Mouse (Mus musculus) kidney, postnatal 0 days (tissue): ENCODE results near the gene Ece2. TPM values are rescaled to one million over a fixed set of nuclear protein-coding genes. Genes with fewer than 3 reads are reported as not detected.
A peak's percentile ranks its signal among the peaks of the same experiment; 100 is the strongest.

Source experiments
- ATAC-seq: fragments of 200-750 bp; cut with Nextera tagmentation; replicated peaks from 2 replicates; pipeline ENCODE4 v1.8.0; 2017; ENCODE audit warnings: low read depth, moderate number of reproducible peaks, moderate TSS enrichment, moderate library complexity; ENCODE audit not compliant: low FRiP score
- DNase-seq: peaks from one replicate; pipeline ENCODE4 v3.0.0-alpha.2; 2016; ENCODE audit warnings: low spot score
- H3K27ac ChIP-seq: fragments of 300-500 bp; sonication (generic); 2 replicates; pipeline ENCODE4 v1.5.1; 2014; ENCODE audit warnings: mild to moderate bottlenecking
- H3K27me3 ChIP-seq: fragments of 300-500 bp; sonication (generic); 2 replicates; pipeline ENCODE4 v1.6.1; 2014; ENCODE audit warnings: low read length, mixed read lengths; ENCODE audit not compliant: insufficient read depth
- H3K36me3 ChIP-seq: fragments of 300-500 bp; sonication (generic); 2 replicates; pipeline ENCODE4 v1.6.1; 2014; ENCODE audit warnings: low read length, mixed read lengths; ENCODE audit not compliant: insufficient read depth
- H3K4me1 ChIP-seq: fragments of 300-500 bp; sonication (generic); replicated peaks from 2 replicates; pipeline ENCODE4 v1.6.1; 2014; ENCODE audit warnings: antibody characterized with exemption, low read length, mixed read lengths; ENCODE audit not compliant: insufficient read depth
- H3K4me2 ChIP-seq: fragments of 300-500 bp; sonication (generic); 2 replicates; pipeline ENCODE4 v1.6.1; 2014; ENCODE audit warnings: mild to moderate bottlenecking, low read length, moderate library complexity, mixed read lengths
- H3K4me3 ChIP-seq: fragments of 300-500 bp; sonication (generic); replicated peaks from 2 replicates; pipeline ENCODE4 v1.5.1; 2014; ENCODE audit warnings: low read depth, low read length
- H3K9ac ChIP-seq: fragments of 300-500 bp; sonication (generic); 2 replicates; pipeline ENCODE4 v1.6.1; 2014; ENCODE audit warnings: low read depth, low read length
- H3K9me3 ChIP-seq: fragments of 300-500 bp; sonication (generic); replicated peaks from 2 replicates; pipeline ENCODE4 v1.6.1; 2016; ENCODE audit warnings: low read length, inconsistent platforms, mixed read lengths
- CTCF ChIP-seq: IDR thresholded peaks from 2 replicates; pipeline ENCODE4 v1.5.1; 2016; ENCODE audit warnings: antibody characterized with exemption, low read depth, mild to moderate bottlenecking, moderate library complexity
- WGBS: fragments of 180-500 bp; shearing (Covaris S2); extraction: QIAGEN DNeasy Blood & Tissue Kit; methylation state at CpG from one replicate; pipeline ENCODE4 v1.1.7; 2014; 5-methylcytosine and 5-hydroxymethylcytosine counted together
- polyA plus RNA-seq: library from polyadenylated mRNA; unstranded; fragments of >200 nt; fragmentation: Nextera tagmentation; extraction: Ambion mirVana; gene quantifications from 2 replicates; pipeline ENCODE4 v1.2.1, GENCODE M21; 2015

The Ece2 gene
- 1.2 and 1.6 TPM in 2 replicates for polyA plus RNA-seq

GRCm38 (mm10) chr16:20629731-20630634 lies at the start of gene Ece2:
TSS of gene Ece2 (plus strand) at chr16:20629828.
- ATAC-seq (no peak), DNase-seq (peak; percentile 26)
- Histone ChIP-seq H3K4me1 (no peaks in the 10 kb centered on the region), H3K36me3 (no peaks in the 10 kb centered on the region), H3K4me3 (peak within 1 kb of the TSS; percentile 48), H3K9me3 (no peaks in the 10 kb centered on the region), H3K9ac (peak within 1 kb of the TSS; percentile 52; the same call in 1 of the 2 replicates), H3K4me2 (peak within 1 kb of the TSS; percentile 94), H3K27ac (no peak within 1 kb of the TSS), H3K27me3 (peaks cover 7% of the 10 kb centered on the region; the same call in 1 of the 2 replicates)
- TF ChIP-seq CTCF = no peak
- 10% methylated on average over 51 of the region's 54 CpGs for WGBS

GRCm38 (mm10) chr16:20589366-20589938 lies 40.2 kb upstream of the Ece2 start, which contains the start of gene Vwa5b2:
TSS of gene Vwa5b2 (plus strand) at chr16:20589471.
- peak within 1 kb of the TSS; percentile 37; the same call in 1 of the 2 replicates for H3K9ac ChIP-seq
- H3K27me3 ChIP-seq = peaks cover 34% of the 10 kb centered on the region
- 0% methylated on average over 22 of the region's 24 CpGs for WGBS
- ATAC-seq (peak; percentile 75), DNase-seq (peak; percentile 8)
- peak within 1 kb of the TSS; percentile 91 for H3K4me2 ChIP-seq
- no peaks in the 10 kb centered on the region for H3K9me3 ChIP-seq
- H3K36me3 ChIP-seq = no peaks in the 10 kb centered on the region
- H3K4me3 ChIP-seq = peak within 1 kb of the TSS; percentile 48
- TF ChIP-seq CTCF = no peak
- peaks cover 17% of the 10 kb centered on the region for H3K4me1 ChIP-seq
- no peak within 1 kb of the TSS for H3K27ac ChIP-seq

GRCm38 (mm10) chr16:20589939-20590679 lies 39.5 kb upstream of the Ece2 start:
- Histone ChIP-seq H3K27ac (no peak overlapping the region), H3K4me3 (peak overlapping the region; percentile 48), H3K27me3 (peaks cover 34% of the 10 kb centered on the region), H3K4me2 (peak overlapping the region; percentile 91), H3K9ac (peak overlapping the region; percentile 37; the same call in 1 of the 2 replicates), H3K4me1 (peaks cover 17% of the 10 kb centered on the region), H3K9me3 (no peaks in the 10 kb centered on the region), H3K36me3 (no peaks in the 10 kb centered on the region)
- DNase-seq (peak; percentile 38), ATAC-seq (peak; percentile 62)
- 0% methylated on average over 35 of the region's 39 CpGs for WGBS
- no peak for TF ChIP-seq CTCF

GRCm38 (mm10) chr16:20590680-20591038 lies 39.0 kb upstream of the Ece2 start:
- TF ChIP-seq CTCF = no peak
- H3K4me2 ChIP-seq = peak overlapping the region; percentile 91
- peak; percentile 31; the same call in 1 of the 2 replicates for ATAC-seq
- no peak overlapping the region for H3K27ac ChIP-seq
- WGBS = 2% methylated on average over 15 of the region's 17 CpGs
- H3K9ac ChIP-seq = no peak overlapping the region
- DNase-seq = no peak
- peak overlapping the region; percentile 48 for H3K4me3 ChIP-seq
- no peaks in the 10 kb centered on the region for H3K36me3 ChIP-seq
- no peaks in the 10 kb centered on the region for H3K9me3 ChIP-seq
- H3K4me1 ChIP-seq = peaks cover 17% of the 10 kb centered on the region
- H3K27me3 ChIP-seq = peaks cover 34% of the 10 kb centered on the region

GRCm38 (mm10) chr16:20591076-20591705 lies 38.4 kb upstream of the Ece2 start:
- ATAC-seq (no peak), DNase-seq (no peak)
- Histone ChIP-seq H3K4me2 (peak overlapping the region; percentile 91), H3K4me1 (peaks cover 17% of the 10 kb centered on the region), H3K9ac (no peak overlapping the region), H3K27ac (no peak overlapping the region), H3K27me3 (peaks cover 34% of the 10 kb centered on the region), H3K4me3 (peak overlapping the region; percentile 48; the same call in 1 of the 2 replicates), H3K9me3 (no peaks in the 10 kb centered on the region), H3K36me3 (no peaks in the 10 kb centered on the region)
- WGBS = 5% methylated on average over 48 of the region's 48 CpGs
- TF ChIP-seq CTCF = no peak
